Mouse (Mus musculus): ENCODE data around the gene Sec11a.

Sec11a gene

GRCm38 (mm10) chr7:80897134-80897533 lies 50.4 kb downstream of the Sec11a start:
- no peak for DNase-seq (ENCODE audit: inconsistent ontology term)

- no peak for DNase-seq (ENCODE audit: inconsistent ontology term)
These were observed 52.6 kb downstream of the Sec11a start for GRCm38 (mm10) chr7:80894815-80895519.

GRCm38 (mm10) chr7:80894196-80894595 lies 53.4 kb downstream of the Sec11a start:
- no peak for DNase-seq (ENCODE audit: inconsistent ontology term)

GRCm38 (mm10) chr7:80893753-80894129 lies 53.8 kb downstream of the Sec11a start:
- no peak for DNase-seq (ENCODE audit: inconsistent ontology term)

GRCm38 (mm10) chr7:80893086-80893752 lies 54.4 kb downstream of the Sec11a start:
- no peak for DNase-seq (ENCODE audit: inconsistent ontology term)

- DNase-seq (ENCODE audit: inconsistent ontology term), result no peak
These were observed 57.7 kb downstream of the Sec11a start for GRCm38 (mm10) chr7:80889841-80890241.

GRCm38 (mm10) chr7:80889021-80889511 lies 58.5 kb downstream of the Sec11a start:
- peak; percentile 83 for DNase-seq (ENCODE audit: inconsistent ontology term)

GRCm38 (mm10) chr7:80888595-80888994 lies 59.0 kb downstream of the Sec11a start:
- DNase-seq (ENCODE audit: inconsistent ontology term), result no peak

- no peak for DNase-seq (ENCODE audit: inconsistent ontology term)
These were observed 61.9 kb downstream of the Sec11a start for GRCm38 (mm10) chr7:80885666-80886065.

- DNase-seq (ENCODE audit: inconsistent ontology term), result peak; percentile 69
These were observed 64.6 kb downstream of the Sec11a start for GRCm38 (mm10) chr7:80882830-80883505.

GRCm38 (mm10) chr7:80875727-80876126 lies 71.9 kb downstream of the Sec11a start:
- no peak for DNase-seq (ENCODE audit: inconsistent ontology term)

- no peak for DNase-seq (ENCODE audit: inconsistent ontology term)
These were observed 73.9 kb downstream of the Sec11a start for GRCm38 (mm10) chr7:80873631-80874030.

GRCm38 (mm10) chr7:80873038-80873437 lies 74.5 kb downstream of the Sec11a start:
- DNase-seq (ENCODE audit: inconsistent ontology term), result no peak

- DNase-seq (ENCODE audit: inconsistent ontology term), result no peak
These were observed 78.9 kb downstream of the Sec11a start for GRCm38 (mm10) chr7:80868686-80869085.

GRCm38 (mm10) chr7:80866514-80867147 lies 80.9 kb downstream of the Sec11a start:
- no peak for DNase-seq (ENCODE audit: inconsistent ontology term)

GRCm38 (mm10) chr7:80865521-80865920 lies 82.1 kb downstream of the Sec11a start:
- DNase-seq (ENCODE audit: inconsistent ontology term), result no peak

GRCm38 (mm10) chr7:80864831-80865230 lies 82.7 kb downstream of the Sec11a start:
- DNase-seq (ENCODE audit: inconsistent ontology term), result no peak

- no peak for DNase-seq (ENCODE audit: inconsistent ontology term)
These were observed 83.4 kb downstream of the Sec11a start for GRCm38 (mm10) chr7:80864151-80864550.

GRCm38 (mm10) chr7:80863520-80863919 lies 84.1 kb downstream of the Sec11a start:
- no peak for DNase-seq (ENCODE audit: inconsistent ontology term)

GRCm38 (mm10) chr7:80862475-80862874 lies 85.1 kb downstream of the Sec11a start:
- DNase-seq (ENCODE audit: inconsistent ontology term), result no peak

GRCm38 (mm10) chr7:80860729-80861274 lies 86.8 kb downstream of the Sec11a start, which contains the start of gene Zscan2:
Gene Zscan2, plus strand, starts transcription at chr7:80860920.
- DNase-seq (ENCODE audit: inconsistent ontology term), result peak; percentile 95

GRCm38 (mm10) chr7:80860227-80860626 lies 87.4 kb downstream of the Sec11a start:
- DNase-seq (ENCODE audit: inconsistent ontology term), result peak; percentile 47

All from Muller cell, postnatal 12 days (primary cell).